Mouse (Mus musculus) testis, adult 2 months (tissue): ENCODE measurements around the gene Nck2.

Experiments
- CTCF ChIP-seq: fragments of 200-500 bp; IDR thresholded peaks from 2 replicates; pipeline ENCODE4 v1.5.1; 2012; ENCODE audit warnings: low read depth, mild to moderate bottlenecking, inconsistent platforms, low read length, moderate library complexity; ENCODE audit not compliant: control insufficient read depth, insufficient read depth, insufficient replicate concordance
- POLR2A ChIP-seq: fragments of 200-500 bp; IDR thresholded peaks from 2 replicates; pipeline ENCODE4 v1.6.1; 2012; ENCODE audit warnings: low read depth, mild to moderate bottlenecking, inconsistent platforms, low read length, moderate library complexity; ENCODE audit not compliant: control insufficient read depth

DNA sequence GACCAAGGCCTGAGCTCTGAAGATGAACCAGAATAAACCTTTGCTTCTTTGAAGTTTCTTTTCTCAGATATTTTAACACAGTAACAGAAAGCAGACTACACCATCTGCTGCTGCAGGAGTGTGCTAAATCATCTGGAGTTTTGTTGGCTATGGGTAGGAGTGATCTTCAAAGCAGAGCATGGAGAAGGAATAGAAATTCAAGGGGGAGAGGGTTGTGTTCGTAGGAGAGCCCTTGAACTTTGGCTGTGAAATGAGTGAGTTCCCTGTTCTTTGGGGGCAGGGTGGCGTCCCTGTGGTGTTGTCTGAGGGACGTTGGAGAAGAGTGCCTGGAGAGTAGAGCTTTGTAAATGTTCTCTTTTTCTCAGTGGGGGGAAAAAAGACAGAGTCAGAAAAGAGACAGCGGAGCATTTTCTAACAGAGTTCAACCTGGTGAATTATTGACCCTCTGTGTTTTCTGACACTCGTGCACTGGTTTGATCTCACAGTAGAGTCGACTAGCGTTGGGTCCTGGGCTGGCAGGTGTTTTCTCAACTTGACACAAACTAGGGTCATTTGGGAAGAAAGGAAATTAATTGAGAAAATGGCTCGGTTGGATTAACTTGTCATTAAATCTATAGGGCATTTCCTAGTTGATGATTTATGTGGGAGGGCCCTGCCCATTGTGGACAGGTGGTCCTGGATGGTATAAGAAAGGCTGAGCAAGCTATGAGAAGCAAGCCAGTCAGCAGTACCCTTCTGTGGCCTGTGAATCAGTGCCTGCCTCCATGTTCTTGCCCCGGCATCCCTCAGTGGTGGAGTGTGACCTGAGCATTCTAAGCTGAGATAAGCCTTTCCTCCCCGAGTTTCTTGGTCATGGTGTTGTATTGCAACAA is 57.8 kb downstream of the Nck2 start:
- no peak for TF ChIP-seq CTCF
- no peak for TF ChIP-seq POLR2A
